Mouse (Mus musculus) limb, embryonic 14.5 days (tissue): ENCODE results near the gene C730034F03Rik. TPM values are rescaled to one million over a fixed set of nuclear protein-coding genes. Genes with fewer than 3 reads are reported as not detected.

ENCODE experiments used
- ATAC-seq: fragments of 200-750 bp; cut with Nextera tagmentation; 2 replicates; pipeline ENCODE4 v1.8.0; 2017; ENCODE audit warnings: low read depth, moderate number of reproducible peaks, moderate TSS enrichment; ENCODE audit not compliant: low FRiP score
- DNase-seq: peaks from one replicate; pipeline ENCODE4 v3.0.0-alpha.2; 2015; ENCODE audit warnings: low spot score
- H3K27ac ChIP-seq: fragments of 300-500 bp; sonication (generic); replicated peaks from 2 replicates; pipeline ENCODE4 v1.5.1; 2014; ENCODE audit warnings: low read depth, mild to moderate bottlenecking, low read length, moderate library complexity, mixed read lengths
- H3K27me3 ChIP-seq: fragments of 300-500 bp; sonication (generic); 2 replicates; pipeline ENCODE4 v1.6.1; 2014; ENCODE audit warnings: low read length, mixed read lengths; ENCODE audit not compliant: control insufficient read depth, insufficient read depth
- H3K36me3 ChIP-seq: fragments of 300-500 bp; sonication (generic); 2 replicates; pipeline ENCODE4 v1.6.1; 2014; ENCODE audit warnings: mild to moderate bottlenecking, low read length, moderate library complexity, mixed read lengths; ENCODE audit not compliant: control insufficient read depth, insufficient read depth
- H3K4me1 ChIP-seq: fragments of 300-500 bp; sonication (generic); 2 replicates; pipeline ENCODE4 v1.6.1; 2014; ENCODE audit warnings: antibody characterized with exemption, low read length, mixed read lengths; ENCODE audit not compliant: control insufficient read depth, insufficient read depth
- H3K4me2 ChIP-seq: fragments of 300-500 bp; sonication (generic); replicated peaks from 2 replicates; pipeline ENCODE4 v1.6.1; 2014; ENCODE audit warnings: low read depth, mild to moderate bottlenecking, low read length, moderate library complexity; ENCODE audit not compliant: severe bottlenecking
- H3K4me3 ChIP-seq: fragments of 300-500 bp; sonication (generic); replicated peaks from 2 replicates; pipeline ENCODE4 v1.5.1; 2014; ENCODE audit warnings: low read length
- H3K9ac ChIP-seq: fragments of 300-500 bp; sonication (generic); 2 replicates; pipeline ENCODE4 v1.6.1; 2014; ENCODE audit warnings: mild to moderate bottlenecking, low read depth, low read length, moderate library complexity; ENCODE audit not compliant: severe bottlenecking
- H3K9me3 ChIP-seq: fragments of 300-500 bp; sonication (generic); 2 replicates; pipeline ENCODE4 v1.6.1; 2016; ENCODE audit warnings: low read length; ENCODE audit not compliant: control insufficient read depth
- POLR2A ChIP-seq: fragments of 200-500 bp; IDR thresholded peaks from 2 replicates; pipeline ENCODE4 v1.8.0; 2012; ENCODE audit warnings: inconsistent platforms, mild to moderate bottlenecking, moderate library complexity, borderline replicate concordance; ENCODE audit not compliant: insufficient read depth, insufficient read length; ENCODE audit errors: extremely low read depth
- WGBS: fragments of 180-500 bp; shearing (Covaris S2); extraction: QIAGEN DNeasy Blood & Tissue Kit; methylation state at CpG from one replicate; pipeline ENCODE4 v1.1.7; 2014; 5-methylcytosine and 5-hydroxymethylcytosine counted together
- polyA plus RNA-seq, 2 experiments: library from polyadenylated mRNA; depleted of rRNA in 1 of 2; stranded (reverse) in 1 of 2; unstranded in 1 of 2; fragments of >200 nt; fragmentation: Nextera tagmentation in 1 of 2; extraction: Ambion mirVana in 1 of 2; gene quantifications; 2 replicates each; pipeline versions ENCODE4 v1.2.1 to v1.2.3; 2012 to 2014

The C730034F03Rik gene
- polyA plus RNA-seq, 2 experiments, result 1.4 to 1.8 TPM

DNA sequence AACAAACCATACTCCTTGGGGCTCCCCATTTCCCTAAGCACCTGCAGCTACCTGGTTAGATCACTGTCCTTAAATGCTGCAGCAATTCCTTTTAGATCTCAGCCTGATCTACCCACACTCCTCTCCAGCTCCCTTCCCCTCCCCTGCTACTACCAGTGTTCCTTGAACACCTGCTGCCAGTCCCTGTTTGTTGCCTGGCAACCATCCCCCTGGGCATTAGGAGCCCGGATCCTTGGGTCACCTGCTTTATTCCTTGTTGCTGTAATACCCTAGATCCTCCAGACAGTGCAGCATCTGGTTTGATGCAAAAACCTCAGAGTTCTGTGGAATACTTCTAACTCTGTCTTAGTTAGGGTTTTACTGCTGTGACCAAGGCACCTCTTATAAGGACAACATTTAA, 35.7 kb downstream of the C730034F03Rik start:
- no peak for TF ChIP-seq POLR2A

GRCm38 (mm10) chr15:89468577-89468976, 39.2 kb downstream of the C730034F03Rik start:
- DNase-seq (peak; percentile 25), ATAC-seq (no peak)
- H3K4me2 ChIP-seq, result no peak overlapping the region
- H3K9me3 ChIP-seq, result no peaks in the 10 kb centered on the region
- no peak for TF ChIP-seq POLR2A
- H3K36me3 ChIP-seq, result no peaks in the 10 kb centered on the region
- H3K4me3 ChIP-seq, result no peak overlapping the region
- 33% methylated on average over 2 of the region's 2 CpGs for WGBS
- no peak overlapping the region for H3K27ac ChIP-seq
- no peak overlapping the region for H3K9ac ChIP-seq
- H3K27me3 ChIP-seq, result no peaks in the 10 kb centered on the region
- H3K4me1 ChIP-seq, result no peaks in the 10 kb centered on the region

More for the DNA sequence above, 35.7 kb downstream of the C730034F03Rik start:
- WGBS, result 0% methylated on average over 1 of the region's 1 CpGs
- H3K36me3 ChIP-seq, result no peaks in the 10 kb centered on the region
- no peak for ATAC-seq
- H3K27me3 ChIP-seq, result no peaks in the 10 kb centered on the region
- H3K9me3 ChIP-seq, result no peaks in the 10 kb centered on the region
- H3K27ac ChIP-seq, result no peak overlapping the region
- no peaks in the 10 kb centered on the region for H3K4me1 ChIP-seq
- H3K4me2 ChIP-seq, result no peak overlapping the region
- DNase-seq, result no peak
- H3K9ac ChIP-seq, result no peak overlapping the region
- no peak overlapping the region for H3K4me3 ChIP-seq

- no peak for TF ChIP-seq POLR2A
- DNase-seq (no peak), ATAC-seq (no peak)
- 82% methylated on average over 4 of the region's 4 CpGs for WGBS
- Histone ChIP-seq H3K4me3 (no peak overlapping the region), H3K9ac (no peak overlapping the region), H3K4me2 (no peak overlapping the region), H3K27me3 (no peaks in the 10 kb centered on the region), H3K36me3 (no peaks in the 10 kb centered on the region), H3K4me1 (peaks cover 7% of the 10 kb centered on the region; the same call in 1 of the 2 replicates), H3K27ac (no peak overlapping the region), H3K9me3 (no peaks in the 10 kb centered on the region)
These were observed 42.1 kb downstream of the C730034F03Rik start for GRCm38 (mm10) chr15:89471476-89471875.

DNA sequence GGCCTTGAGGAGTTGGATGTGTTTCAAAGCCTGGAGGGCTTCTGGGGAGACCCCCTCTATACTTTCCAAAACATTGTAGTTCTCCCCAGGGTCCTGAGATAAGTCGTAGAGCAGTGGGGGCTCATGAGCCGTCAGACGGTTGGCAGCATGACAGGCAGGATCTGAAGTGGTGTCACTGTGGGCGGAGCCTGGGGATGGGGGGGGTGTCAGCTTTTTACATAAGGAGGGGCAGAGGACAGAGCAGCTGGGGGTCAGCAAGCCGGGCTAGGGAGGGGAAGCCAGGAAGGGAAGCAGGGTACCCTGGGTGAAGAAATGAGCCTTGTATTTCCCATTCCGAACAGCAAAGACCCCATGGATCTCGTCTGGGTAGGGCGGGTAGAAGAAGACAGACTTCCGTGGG, 44.0 kb downstream of the C730034F03Rik start:
- H3K9me3 ChIP-seq, result no peaks in the 10 kb centered on the region
- no peak for TF ChIP-seq POLR2A
- H3K36me3 ChIP-seq, result no peaks in the 10 kb centered on the region
- ATAC-seq (no peak), DNase-seq (no peak)
- no peak overlapping the region for H3K9ac ChIP-seq
- no peak overlapping the region for H3K4me3 ChIP-seq
- WGBS, result 83% methylated on average over 9 of the region's 9 CpGs
- no peak overlapping the region for H3K27ac ChIP-seq
- peaks cover 7% of the 10 kb centered on the region; the same call in 1 of the 2 replicates for H3K4me1 ChIP-seq
- H3K27me3 ChIP-seq, result no peaks in the 10 kb centered on the region
- no peak overlapping the region for H3K4me2 ChIP-seq

DNA sequence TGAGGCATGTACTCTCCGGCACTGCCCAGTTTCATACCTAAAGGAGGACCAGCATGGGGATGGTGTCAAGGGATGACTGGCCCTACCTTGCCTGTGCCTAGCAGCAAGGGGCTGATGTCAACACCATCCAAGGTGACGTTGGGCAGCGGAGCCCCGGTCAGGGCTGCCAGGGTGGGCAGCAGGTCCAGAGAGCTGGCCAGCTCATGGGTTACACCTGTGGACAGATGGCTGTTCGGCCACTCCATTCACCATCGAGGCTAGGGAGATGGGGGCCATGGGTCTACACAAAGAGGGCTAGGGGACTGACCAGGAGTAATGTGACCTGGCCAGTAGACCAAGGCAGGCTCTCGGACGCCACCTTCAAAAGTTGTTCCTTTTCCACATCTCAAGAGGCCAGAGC, 44.5 kb downstream of the C730034F03Rik start:
- TF ChIP-seq POLR2A, result no peak
- over 99% methylated on average over 8 of the region's 8 CpGs for WGBS
- H3K27me3 ChIP-seq, result no peaks in the 10 kb centered on the region
- DNase-seq (no peak), ATAC-seq (no peak)
- no peak overlapping the region for H3K4me2 ChIP-seq
- no peaks in the 10 kb centered on the region for H3K9me3 ChIP-seq
- no peaks in the 10 kb centered on the region for H3K36me3 ChIP-seq
- H3K9ac ChIP-seq, result no peak overlapping the region
- H3K4me1 ChIP-seq, result peaks cover 7% of the 10 kb centered on the region; the same call in 1 of the 2 replicates
- no peak overlapping the region for H3K4me3 ChIP-seq
- no peak overlapping the region for H3K27ac ChIP-seq

DNA sequence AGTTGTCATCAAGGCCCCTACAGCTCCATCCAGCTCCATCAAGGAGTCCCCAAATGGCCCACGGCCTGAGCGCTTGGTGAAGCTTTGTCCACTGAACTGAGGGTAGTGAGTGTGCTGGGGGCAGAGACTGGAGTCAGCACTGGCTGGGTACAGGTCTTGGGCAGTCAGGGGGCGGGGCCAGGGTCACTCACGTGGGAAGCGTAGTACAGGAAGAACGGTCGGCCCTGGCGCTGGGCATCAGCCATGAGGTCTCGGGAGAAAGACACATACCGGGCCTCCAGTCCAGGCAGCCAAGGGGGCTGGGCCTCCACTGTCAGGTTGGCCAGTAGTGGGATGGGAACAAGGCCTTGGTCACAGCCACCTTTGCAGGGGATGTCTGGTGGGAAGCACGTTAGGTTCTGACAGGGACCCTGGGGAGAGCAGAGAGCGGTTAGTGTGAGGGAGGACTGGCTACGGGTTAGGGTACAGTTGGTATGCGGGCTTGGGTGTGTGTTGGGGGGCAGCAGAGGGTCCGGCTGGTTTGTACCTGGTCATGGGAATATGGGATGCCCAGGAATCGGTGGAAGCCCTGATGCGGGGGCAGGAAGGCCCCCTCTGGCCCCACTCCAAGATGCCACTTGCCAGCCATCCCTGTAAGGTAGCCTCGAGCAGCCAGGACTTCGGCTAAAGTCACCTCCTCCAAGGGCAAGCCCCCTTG, 45.4 kb downstream of the C730034F03Rik start:
- ATAC-seq, result no peak
- Histone ChIP-seq H3K36me3 (no peaks in the 10 kb centered on the region), H3K27me3 (no peaks in the 10 kb centered on the region), H3K4me1 (peaks cover 7% of the 10 kb centered on the region; the same call in 1 of the 2 replicates), H3K9ac (no peak overlapping the region), H3K27ac (no peak overlapping the region), H3K9me3 (no peaks in the 10 kb centered on the region), H3K4me2 (no peak overlapping the region), H3K4me3 (0 out of 2 replicates have a peak overlapping the region, but pooled peaks have one; percentile 46)
- WGBS, result 91% methylated on average over 19 of the region's 19 CpGs
- no peak for TF ChIP-seq POLR2A
- no peak for DNase-seq
